Mouse (Mus musculus): ENCODE results near the gene Tpbg. TPM values are rescaled to one million over a fixed set of nuclear protein-coding genes. Genes with fewer than 3 reads are reported as not detected.

Gene Tpbg
- total RNA-seq, 2 experiments from 2014 or later = 6.5 to 11.1 TPM

Other genes starting within 250 kb of the Tpbg start
- 10 to 100 TPM; 18.9 to 21.9 TPM for gene Ibtk, start 93.0 kb upstream of the Tpbg start, total RNA-seq (2021)

Measured in layer of hippocampus, postnatal 25 days (tissue).